Mouse (Mus musculus) testis, postnatal 14 days (tissue): ENCODE measurements around the gene Lpar3.
A peak's percentile ranks its signal among the peaks of the same experiment; 100 is the strongest.

Experiments
- DNase-seq: peaks from one replicate; pipeline ENCODE4 v3.0.0; 2021; ENCODE audit warnings: low spot score

Gene Lpar3

GRCm38 (mm10) chr3:146220776-146221486 lies at the start of gene Lpar3:
Gene Lpar3, plus strand, starts transcription at chr3:146220963.
- DNase-seq, result peak; percentile 83

GRCm38 (mm10) chr3:146173030-146173429 lies 47.7 kb upstream of the Lpar3 start:
- DNase-seq, result no peak

DNA sequence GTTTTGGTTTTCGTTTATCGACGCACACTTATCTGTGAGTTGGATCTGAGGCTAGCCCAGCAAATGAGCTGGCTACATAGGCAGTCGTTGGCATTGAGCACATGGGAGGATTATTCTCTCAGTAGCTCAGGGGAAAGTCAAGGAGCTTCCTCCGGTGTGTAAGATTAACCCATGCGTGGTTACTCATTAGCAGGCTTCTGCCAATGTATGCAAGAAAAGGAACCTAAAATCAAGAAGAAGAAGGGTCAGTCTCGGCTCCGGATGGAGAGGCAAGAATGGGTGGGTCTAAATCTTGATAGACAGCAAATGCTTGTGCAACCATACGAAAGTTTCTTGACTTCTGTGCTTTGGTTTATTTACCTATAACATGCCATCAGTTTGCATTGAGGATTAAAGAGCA lies 46.5 kb upstream of the Lpar3 start:
- DNase-seq, result no peak

- DNase-seq, result no peak
Observed at GRCm38 (mm10) chr3:146177295-146177694, 43.5 kb upstream of the Lpar3 start.

GRCm38 (mm10) chr3:146177748-146178582 lies 42.8 kb upstream of the Lpar3 start:
- DNase-seq, result peak; percentile 66

DNA sequence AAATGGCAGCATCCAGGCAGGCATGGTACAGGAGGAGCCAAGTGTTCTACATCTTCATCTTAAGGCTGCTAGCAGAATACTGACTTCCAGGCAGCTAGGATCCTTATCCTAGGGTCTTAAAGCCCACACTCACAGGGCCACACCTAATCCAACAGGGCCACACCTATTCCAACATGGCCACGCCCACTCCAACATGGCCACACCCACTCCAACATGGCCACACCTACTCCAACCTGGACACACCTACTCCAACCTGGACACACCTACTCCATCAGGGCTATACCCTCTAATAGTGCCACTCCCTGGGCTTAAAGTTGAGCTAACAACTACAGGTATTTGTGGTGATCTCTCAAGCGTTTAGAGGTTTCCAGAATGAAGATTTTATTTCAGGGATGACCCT lies 40.4 kb upstream of the Lpar3 start:
- no peak for DNase-seq

- peak; percentile 57 for DNase-seq
Observed at GRCm38 (mm10) chr3:146180986-146181385, 39.8 kb upstream of the Lpar3 start.

DNA sequence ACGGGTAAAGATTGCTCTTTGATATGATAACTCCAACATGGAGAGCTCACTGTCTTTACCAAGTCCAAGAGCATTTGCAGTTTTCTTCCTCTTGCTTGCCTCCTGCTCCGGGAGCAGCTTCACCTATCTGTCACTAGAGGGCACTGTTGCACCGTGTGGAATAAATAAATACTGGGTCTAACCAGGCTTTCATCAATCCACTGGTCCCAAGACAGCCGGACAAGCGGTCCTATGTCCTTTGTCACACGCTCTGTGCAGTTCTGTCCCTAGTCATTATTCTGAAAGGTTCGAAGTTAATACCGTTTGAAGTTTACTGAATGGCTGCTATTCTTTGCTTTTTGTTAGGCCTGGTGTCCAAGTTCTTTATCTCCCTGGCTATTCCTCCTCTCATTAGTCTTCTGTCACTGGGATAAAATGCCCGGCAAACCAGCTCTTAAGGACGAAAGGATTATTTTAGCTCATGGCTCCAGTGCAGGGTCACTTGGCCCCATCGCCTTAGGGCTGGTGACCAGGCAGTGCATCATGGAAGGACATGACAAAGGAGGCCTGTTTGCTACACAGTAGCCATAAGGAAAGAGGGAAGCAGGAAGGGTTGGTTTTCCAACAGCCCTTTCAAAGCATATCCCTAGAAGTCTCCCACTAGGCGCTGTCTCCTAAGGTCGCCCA lies 35.6 kb upstream of the Lpar3 start:
- DNase-seq, result peak; percentile 45

DNA sequence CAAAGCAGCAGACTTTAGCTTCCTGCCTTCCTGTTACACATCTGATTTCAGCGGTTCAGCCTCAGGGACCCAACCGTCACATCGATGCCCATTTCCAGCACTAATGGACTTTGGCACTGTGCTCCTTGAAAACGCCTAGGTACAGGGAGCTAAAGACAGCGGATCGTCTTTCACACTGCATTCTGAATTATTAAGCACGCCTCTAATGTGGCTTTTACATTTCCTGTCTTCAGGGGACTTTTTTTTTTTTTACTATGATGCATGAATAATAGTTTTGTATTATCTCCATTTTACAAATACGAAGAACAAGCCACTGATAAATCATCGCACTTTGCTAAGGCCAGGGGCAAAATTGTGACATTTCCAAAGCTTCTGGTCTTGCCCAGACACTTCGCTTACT lies 34.7 kb upstream of the Lpar3 start:
- no peak for DNase-seq

- no peak for DNase-seq
Observed at GRCm38 (mm10) chr3:146189933-146190332, 30.8 kb upstream of the Lpar3 start.

DNA sequence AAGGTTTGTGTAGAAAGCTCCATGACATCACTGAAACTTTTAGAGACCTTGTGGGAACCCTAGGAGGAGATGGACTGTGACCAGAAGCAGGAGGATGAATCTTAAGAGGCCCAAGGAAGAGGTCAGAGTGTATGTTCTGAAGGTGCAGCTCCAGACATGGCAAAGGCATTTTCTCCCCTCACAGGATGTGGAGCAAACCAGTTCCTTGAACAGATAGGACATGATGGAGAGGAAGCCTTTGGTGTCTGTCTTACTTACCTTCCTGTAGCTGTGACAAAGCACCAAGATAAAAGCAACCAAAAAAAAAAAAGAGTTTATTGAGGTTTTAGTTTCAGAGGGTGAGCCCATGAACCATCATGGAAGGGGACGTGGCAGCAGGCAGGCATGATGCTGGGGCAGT lies 28.3 kb upstream of the Lpar3 start:
- no peak for DNase-seq

DNA sequence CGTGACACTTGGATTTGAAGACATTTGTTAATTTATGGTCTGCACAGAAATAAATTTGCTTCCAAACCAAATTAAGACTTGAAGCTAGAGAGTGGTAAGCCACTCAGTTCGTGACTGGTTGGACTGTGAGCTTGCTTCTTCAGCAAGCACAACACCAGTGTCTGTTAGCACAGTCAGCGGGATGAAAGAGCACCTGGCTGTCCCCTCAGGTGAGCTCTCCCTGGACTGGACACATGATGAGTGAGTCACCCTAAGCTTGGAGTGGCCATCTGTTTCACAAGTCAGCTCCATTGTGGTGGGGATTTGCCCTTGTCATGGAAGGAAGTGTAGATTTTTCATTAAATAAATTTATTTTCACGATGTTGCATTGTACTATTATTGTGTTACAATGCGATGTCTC lies 25.6 kb upstream of the Lpar3 start:
- no peak for DNase-seq

DNA sequence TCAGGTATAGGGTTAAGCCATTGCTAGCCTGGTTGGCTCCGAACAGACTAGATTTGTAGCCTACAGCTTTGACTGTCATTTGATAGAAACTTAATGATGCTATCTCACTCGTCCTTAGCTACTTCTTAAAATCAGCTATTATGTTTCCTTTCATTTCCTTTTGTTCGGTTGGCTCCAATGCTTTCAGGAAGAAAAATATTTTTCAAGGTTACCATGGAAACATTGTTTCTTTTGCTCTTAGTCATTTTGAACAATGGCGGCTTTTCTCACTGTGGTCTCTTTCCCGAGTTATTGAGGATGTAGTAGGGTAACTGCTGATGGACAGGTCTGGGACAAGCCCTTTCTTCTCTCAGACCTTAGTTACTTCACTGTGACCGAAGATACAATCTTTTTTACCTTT lies 24.5 kb upstream of the Lpar3 start:
- DNase-seq, result no peak

GRCm38 (mm10) chr3:146196780-146197743 lies 23.7 kb upstream of the Lpar3 start:
- no peak for DNase-seq

- no peak for DNase-seq
Observed at GRCm38 (mm10) chr3:146197785-146198184, 23.0 kb upstream of the Lpar3 start.

DNA sequence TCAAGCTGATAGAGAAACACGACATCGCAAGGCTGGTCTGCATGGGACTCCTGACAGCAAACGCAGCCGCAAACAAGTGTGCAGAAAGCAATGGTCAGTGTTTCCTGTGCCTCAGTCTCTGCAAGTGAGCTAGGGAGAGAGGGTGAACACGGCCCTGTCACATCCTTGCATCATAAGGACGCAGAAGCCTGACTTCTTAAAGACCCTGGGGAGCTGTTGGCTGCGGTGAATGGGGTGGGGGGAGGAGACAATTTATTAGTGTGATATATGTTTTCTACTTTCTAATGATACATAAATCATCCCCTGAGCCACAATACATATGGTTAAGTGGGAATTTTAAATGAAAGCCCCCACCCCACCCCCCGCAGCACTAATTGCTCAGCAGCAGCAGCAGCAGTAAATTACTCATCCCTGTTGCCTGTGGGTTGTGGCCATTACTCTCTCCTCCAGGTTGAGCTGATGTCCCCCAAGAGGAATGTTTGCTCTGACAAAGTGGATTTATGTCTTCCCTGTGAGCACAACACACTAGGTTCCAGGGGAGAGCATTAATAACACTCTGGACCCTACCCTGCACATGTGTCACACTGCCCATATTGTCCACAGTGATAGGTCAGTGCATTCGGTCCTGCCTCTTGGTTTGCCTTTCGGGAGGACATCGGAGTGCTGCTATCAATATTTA lies 21.8 kb upstream of the Lpar3 start:
- DNase-seq, result no peak

DNA sequence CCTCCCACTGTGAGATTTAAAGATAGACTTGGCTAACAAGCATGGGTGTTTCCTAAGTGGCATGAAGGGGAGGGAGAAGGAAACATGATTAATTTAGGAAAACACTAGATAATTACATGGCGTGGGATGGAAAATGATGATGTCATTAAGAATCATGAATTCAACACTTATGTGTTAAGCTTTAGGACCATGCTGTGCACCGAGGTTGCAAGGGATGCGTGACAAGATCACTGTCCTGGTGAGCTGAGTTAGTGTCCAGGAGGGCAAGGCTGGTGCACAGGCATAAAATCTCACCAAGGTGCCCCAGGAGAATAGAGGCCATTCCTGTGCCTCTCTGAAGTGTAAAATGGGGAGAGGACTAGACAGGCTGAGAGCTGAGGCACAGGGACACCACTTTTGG lies 21.3 kb upstream of the Lpar3 start:
- DNase-seq, result no peak

DNA sequence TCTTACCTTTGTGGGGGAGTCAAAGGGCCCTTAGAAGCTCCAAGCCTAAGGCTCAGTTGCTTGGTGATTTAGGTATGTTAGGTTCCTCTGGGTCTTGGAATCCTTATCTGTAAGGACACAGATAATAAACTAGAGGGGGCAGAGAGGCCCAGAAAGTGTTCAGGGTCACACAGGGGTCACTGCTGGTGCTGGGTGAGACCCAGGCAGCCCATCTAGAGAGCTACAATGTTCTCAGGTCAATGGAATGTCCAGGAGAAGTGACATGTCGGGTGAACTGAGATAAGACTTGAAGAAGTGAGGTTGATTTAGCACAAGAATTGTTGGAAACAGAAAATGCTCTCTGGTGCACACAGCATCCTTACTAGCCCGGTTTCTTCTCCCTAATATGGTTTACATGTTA lies 16.4 kb upstream of the Lpar3 start:
- no peak for DNase-seq

DNA sequence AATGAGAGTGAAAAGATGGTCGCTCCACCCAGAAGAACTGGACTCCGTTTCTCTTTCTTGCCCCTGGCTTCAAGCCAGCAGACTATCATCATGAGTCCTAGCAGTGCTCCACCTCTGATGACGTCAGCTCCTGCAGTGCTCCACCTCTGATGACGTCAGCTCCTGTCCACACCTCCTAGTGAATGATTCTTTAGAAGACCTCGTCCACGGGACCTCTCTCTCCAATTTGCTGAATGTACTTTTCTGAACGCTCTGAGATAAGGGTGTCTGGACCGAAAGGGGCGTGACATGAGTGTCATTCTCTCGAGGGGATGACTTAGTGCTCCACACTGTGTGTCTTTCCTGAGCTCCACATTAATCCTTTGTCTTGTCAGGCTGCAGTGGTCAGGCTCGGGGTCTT lies 15.5 kb upstream of the Lpar3 start:
- no peak for DNase-seq

DNA sequence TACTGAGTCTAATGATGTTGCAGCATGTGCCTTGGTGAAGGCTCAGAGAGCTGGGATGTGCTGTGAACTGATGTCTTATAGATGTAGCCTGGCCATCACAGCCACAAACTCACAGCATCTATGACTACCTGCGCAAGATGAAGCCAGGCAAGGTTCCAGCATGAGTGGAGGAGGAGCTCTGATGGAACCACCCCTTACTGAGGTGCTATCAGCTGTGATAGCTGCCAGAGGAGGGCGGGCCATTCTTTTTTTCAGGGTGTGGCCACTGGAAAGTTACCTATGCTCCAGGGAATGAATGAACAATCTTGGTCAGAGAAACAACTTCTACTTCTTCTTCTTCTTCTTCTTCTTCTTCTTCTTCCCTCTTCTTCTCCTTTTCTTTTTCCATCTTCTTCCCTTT lies 14.1 kb upstream of the Lpar3 start:
- DNase-seq, result no peak

DNA sequence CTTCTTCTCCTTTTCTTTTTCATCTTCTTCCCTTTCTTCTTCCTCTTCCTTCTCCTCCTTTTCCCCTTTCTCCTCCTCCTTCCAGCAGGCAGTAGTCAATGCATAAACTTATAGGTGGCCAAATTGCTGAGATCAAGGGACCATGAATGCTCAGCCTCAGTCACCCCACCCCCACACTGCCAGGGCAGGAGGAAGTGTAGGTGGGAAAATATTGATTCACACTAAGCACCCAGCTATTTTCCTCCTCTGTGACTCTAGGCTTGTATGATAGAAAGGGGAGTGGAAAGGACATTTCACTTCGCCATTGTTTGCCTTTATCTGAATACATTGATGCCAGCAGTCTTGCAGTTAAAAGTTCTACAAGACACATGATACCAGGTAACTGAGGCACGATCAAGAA lies 13.3 kb upstream of the Lpar3 start:
- no peak for DNase-seq
